24 mouse cellular contexts compared by ENCODE assay signal in genomic region chr16:43256191-43256899, GRCm38 (mm10).
DNase-seq lines count a peak whose midpoint lies in the region; ATAC-seq and TF ChIP-seq lines count a peak whose summit lies in the region.
"Had no signal": no experiment of that assay in that cellular context is flagged by ENCODE, and none has a peak within 500 bp of the region (broad histone marks: within the 10 kb centered on the region; RNA-seq: fewer than 3 reads in every experiment).

No protein-coding gene starts in this region.

- peak overlapping the region; percentile 5; the same call in 1 of the 2 replicates for H3K27ac ChIP-seq in gastrocnemius, adult 2 months
- no peak overlapping the region for H3K27ac ChIP-seq in kidney, embryonic 15.5 days
- H3K27ac ChIP-seq: forebrain, embryonic 10.5 days; hindbrain, embryonic 13.5 days; limb, embryonic 10.5 days; liver, embryonic 15.5 days; lung, embryonic 15.5 days; macrophage; stomach, postnatal 0 days had no signal

- DNase-seq in gastrocnemius, adult 2 months = no peak
- DNase-seq in gastrocnemius, postnatal 25 days = no peak
- DNase-seq in kidney, adult 9 months = no peak
- peak; percentile 65 for DNase-seq in NIH3T3 (ENCODE audit: low read depth)
- peak; percentile 51 for DNase-seq in skeletal muscle tissue, adult 2 months (ENCODE audit: low read depth, low spot score)
- DNase-seq in cerebellum, adult 9-10 months = no peak
- DNase-seq: adrenal gland, postnatal 10 days; cerebellum, adult 18-20 months; cerebellum, postnatal 25 days; kidney, adult 18-20 months; liver; thymus, adult 2 months; thymus, postnatal 4 days had no signal

- H3K4me2 ChIP-seq in kidney, embryonic 15.5 days = no peak overlapping the region
- H3K4me2 ChIP-seq: hindbrain, embryonic 13.5 days; liver, embryonic 15.5 days; lung, embryonic 15.5 days had no signal

- no peak for TF ChIP-seq CTCF in gastrocnemius, adult 2 months (IDR thresholded peaks at IDR 0.05)

- H3K4me3 ChIP-seq in gastrocnemius, adult 2 months = no peak overlapping the region
- H3K4me3 ChIP-seq in kidney, embryonic 15.5 days (replicated peaks) = no peak overlapping the region
- H3K4me3 ChIP-seq: forebrain, embryonic 10.5 days; hindbrain, embryonic 13.5 days; limb, embryonic 10.5 days; liver, embryonic 15.5 days; lung, embryonic 15.5 days had no signal

- intact Hi-C loops in gastrocnemius, adult 2 months (cut with DNase I) = no loop called here

- no peaks in the 10 kb centered on the region for H3K27me3 ChIP-seq in kidney, embryonic 15.5 days
- H3K27me3 ChIP-seq: hindbrain, embryonic 13.5 days; liver, embryonic 15.5 days; lung, embryonic 15.5 days had no signal

- ATAC-seq in kidney, embryonic 15.5 days (replicated peaks; ENCODE audit: low FRiP score) = peak; percentile 33; the same call in 1 of the 2 replicates
- ATAC-seq: activated CD4-positive, CD25-positive, alpha-beta regulatory T cell, adult 4 months; forebrain, embryonic 16.5 days had no signal

- no peaks in the 10 kb centered on the region for H3K36me3 ChIP-seq in kidney, embryonic 15.5 days
- H3K36me3 ChIP-seq: forebrain, embryonic 10.5 days; G1E; hindbrain, embryonic 13.5 days; limb, embryonic 10.5 days; liver, embryonic 15.5 days; lung, embryonic 15.5 days had no signal

- no peaks in the 10 kb centered on the region; the same call in 1 of the 2 replicates for H3K4me1 ChIP-seq in kidney, embryonic 15.5 days
- H3K4me1 ChIP-seq: forebrain, embryonic 10.5 days; hindbrain, embryonic 13.5 days; limb, embryonic 10.5 days; liver, embryonic 15.5 days; lung, embryonic 15.5 days had no signal

- 57% methylated on average over 3 of the region's 3 CpGs for WGBS in kidney, embryonic 15.5 days

- no peaks in the 10 kb centered on the region for H3K9me3 ChIP-seq in kidney, embryonic 15.5 days (replicated peaks)
- H3K9me3 ChIP-seq: forebrain, embryonic 10.5 days; G1E; hindbrain, embryonic 13.5 days; limb, embryonic 10.5 days; liver, embryonic 15.5 days; lung, embryonic 15.5 days had no signal

- H3K9ac ChIP-seq in kidney, embryonic 15.5 days = no peak overlapping the region
- H3K9ac ChIP-seq: hindbrain, embryonic 13.5 days; liver, embryonic 15.5 days; lung, embryonic 15.5 days had no signal

Comparison
In these comparisons a context has a peak if more than half of its experiments do, and no peak if none do; other contexts are left out.
1. DNase-seq: peak in NIH3T3 (single experiment) and skeletal muscle tissue, adult 2 months (single experiment); none in gastrocnemius, adult 2 months (single experiment), gastrocnemius, postnatal 25 days (single experiment), kidney, adult 9 months (single experiment) and cerebellum, adult 9-10 months (single experiment).